Mouse (Mus musculus) monocyte, adult 5-6 weeks (primary cell): ENCODE measurements around the gene Gm3755. TPM values are rescaled to one million over a fixed set of nuclear protein-coding genes. Genes with fewer than 3 reads are reported as not detected.
"Not testable (repeated sequence)": the region's sequence is repeated elsewhere in the genome, so short reads cannot be mapped to it uniquely, and the experiment has no call there.

Experiments used
- ATAC-seq: fragments of 153-309, 156-312 bp; replicated peaks from 2 replicates; pipeline ENCODE4 v1.8.0; 2017; ENCODE audit warnings: mild to moderate bottlenecking; ENCODE audit not compliant: low TSS enrichment, insufficient number of reproducible peaks, severe bottlenecking, poor library complexity, low FRiP score
- total RNA-seq: library from RNA; stranded (forward); fragments of 200-1000, 200-491, 200-594 nt; gene quantifications from 3 replicates; pipeline ENCODE4 v1.2.3, GENCODE M21; 2017

Gene Gm3755
- total RNA-seq: not detected in 3 replicates

DNA sequence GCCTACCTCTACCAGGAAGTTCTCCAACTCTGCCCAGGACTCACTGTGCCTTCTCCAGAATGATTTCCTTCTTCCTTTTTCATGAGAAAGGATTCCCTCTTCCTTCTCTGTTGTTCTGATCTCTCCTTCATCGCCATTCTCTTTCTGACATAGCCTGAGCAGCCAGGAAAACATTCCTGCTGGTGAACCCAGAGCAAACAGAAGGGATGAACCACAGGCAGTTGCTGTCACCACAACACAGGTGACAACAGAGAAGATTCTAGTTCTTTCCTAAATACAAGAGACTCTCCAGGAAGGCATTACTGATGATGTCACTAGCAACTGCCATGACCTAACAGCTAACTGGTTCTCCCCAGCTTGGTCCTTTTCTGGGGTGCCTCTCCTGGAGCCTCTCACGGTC is at the start of gene Gm3755:
TSS of gene Gm3755 (minus strand) at position 101 of the 400 bp plus-strand sequence.
- ATAC-seq: not testable (repeated sequence)

DNA sequence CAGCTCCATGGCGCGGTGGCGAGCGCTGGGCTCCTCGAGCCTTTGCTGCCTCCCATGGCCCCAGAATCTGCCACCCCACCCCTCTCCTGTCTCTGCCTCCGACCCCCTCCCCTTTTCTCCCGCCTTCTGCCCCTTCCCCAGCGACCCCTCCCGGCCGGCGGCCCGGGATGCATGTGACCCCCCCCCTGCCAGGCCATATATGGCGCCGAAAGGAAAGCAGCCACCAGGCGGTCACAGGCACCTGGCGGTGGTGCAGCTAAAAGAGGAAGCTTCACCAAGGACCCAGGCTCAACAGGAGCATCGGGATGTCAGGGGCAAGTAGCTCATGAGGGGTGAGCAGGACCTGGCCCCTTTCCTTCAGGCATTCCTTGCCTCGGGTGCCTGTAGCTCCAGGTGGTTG is 38.0 kb upstream of the Gm3755 start:
- ATAC-seq: not testable (repeated sequence)

DNA sequence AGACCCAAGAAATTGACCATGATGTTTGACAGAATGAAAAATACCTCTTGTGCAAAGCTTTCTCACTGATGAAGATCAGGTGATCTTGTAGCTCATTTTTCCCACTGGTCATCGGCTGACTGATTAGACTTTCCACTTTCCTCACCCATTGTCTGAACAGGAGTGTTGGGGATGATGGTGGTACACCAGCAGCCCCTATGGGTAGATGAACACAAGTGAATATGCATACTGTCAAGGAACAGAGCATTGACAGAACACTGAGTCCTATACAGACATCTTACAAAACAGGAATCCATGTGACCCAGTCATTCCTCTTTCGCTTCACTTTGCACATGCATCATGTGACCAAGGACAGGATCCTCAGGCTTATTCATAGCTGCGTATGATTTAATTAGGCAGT is 32.9 kb upstream of the Gm3755 start, which contains the start of gene Gm3752:
TSS of gene Gm3752 (minus strand) at position 101 of the 400 bp plus-strand sequence.
- not testable (repeated sequence) for ATAC-seq

DNA sequence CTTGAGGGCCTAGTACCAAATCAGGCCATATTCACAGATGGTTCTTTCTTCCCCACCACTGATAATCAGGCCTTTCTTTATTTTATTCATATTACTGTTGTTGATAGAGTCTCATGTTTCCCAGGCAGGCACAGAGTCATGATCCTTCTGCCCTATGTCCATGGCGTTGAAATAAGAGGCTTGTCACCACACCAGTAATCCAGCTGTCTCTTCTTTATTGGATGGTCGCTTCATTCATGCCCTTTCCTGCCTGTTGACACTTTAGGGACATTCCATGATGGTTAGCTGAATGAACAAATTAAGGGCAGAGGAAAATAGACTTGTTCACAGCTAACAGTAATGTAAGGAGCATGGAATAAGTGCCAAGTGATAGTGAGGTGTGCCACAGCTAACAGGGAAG is 28.2 kb downstream of the Gm3755 start:
- not testable (repeated sequence) for ATAC-seq

Other genes with a start within 250 kb of the Gm3755 start
- not detected in 3 replicates for gene Gm3727, start 186.2 kb downstream of the Gm3755 start, total RNA-seq
- not detected in 3 replicates for gene Gm3739, start 135.9 kb downstream of the Gm3755 start, total RNA-seq
- gene Gm5797, start 118.5 kb downstream of the Gm3755 start, total RNA-seq: not detected in 3 replicates
- not detected in 3 replicates for gene Gm8374, start 85.8 kb downstream of the Gm3755 start, total RNA-seq
- gene Gm3752, start 32.8 kb upstream of the Gm3755 start, total RNA-seq: not detected in 3 replicates
- gene Gm3558, start 117.6 kb upstream of the Gm3755 start, total RNA-seq: not detected in 3 replicates
- not detected in 3 replicates for gene Gm10338, start 144.7 kb upstream of the Gm3755 start, total RNA-seq
- not detected in 3 replicates for gene Gm10128, start 193.1 kb upstream of the Gm3755 start, total RNA-seq